Mouse (Mus musculus) embryonic facial prominence, embryonic 14.5 days (tissue): ENCODE data around the gene Olfr419. TPM values are rescaled to one million over a fixed set of nuclear protein-coding genes. Genes with fewer than 3 reads are reported as not detected.

Source experiments
- ATAC-seq: fragments of 200-750 bp; cut with Nextera tagmentation; 2 replicates; pipeline ENCODE4 v1.8.0; 2017; ENCODE audit warnings: low read depth, moderate number of reproducible peaks, moderate TSS enrichment
- DNase-seq: peaks from one replicate; pipeline ENCODE4 v3.0.0-alpha.2; 2015; ENCODE audit warnings: low spot score
- H3K27ac ChIP-seq: fragments of 300-500 bp; sonication (generic); replicated peaks from 2 replicates; pipeline ENCODE4 v1.5.1; 2014; ENCODE audit warnings: low read depth, mild to moderate bottlenecking, low read length, moderate library complexity
- H3K27me3 ChIP-seq: fragments of 300-500 bp; sonication (generic); replicated peaks from 2 replicates; pipeline ENCODE4 v1.6.1; 2014; ENCODE audit warnings: low read length; ENCODE audit not compliant: control insufficient read depth, insufficient read depth
- H3K36me3 ChIP-seq: fragments of 300-500 bp; sonication (generic); 2 replicates; pipeline ENCODE4 v1.6.1; 2014; ENCODE audit warnings: low read length, mixed read lengths; ENCODE audit not compliant: control insufficient read depth, insufficient read depth
- H3K4me1 ChIP-seq: fragments of 300-500 bp; sonication (generic); 2 replicates; pipeline ENCODE4 v1.6.1; 2014; ENCODE audit warnings: antibody characterized with exemption, low read length; ENCODE audit not compliant: control insufficient read depth, insufficient read depth
- H3K4me2 ChIP-seq: fragments of 300-500 bp; sonication (generic); 2 replicates; pipeline ENCODE4 v1.6.1; 2014; ENCODE audit warnings: low read depth, mild to moderate bottlenecking, low read length, moderate library complexity, mixed read lengths
- H3K4me3 ChIP-seq: fragments of 300-500 bp; sonication (generic); 2 replicates; pipeline ENCODE4 v1.5.1; 2014; ENCODE audit warnings: low read depth, mild to moderate bottlenecking, low read length
- H3K9ac ChIP-seq: fragments of 300-500 bp; sonication (generic); 2 replicates; pipeline ENCODE4 v1.6.1; 2014; ENCODE audit warnings: low read depth, mild to moderate bottlenecking, low read length, moderate library complexity, mixed read lengths
- H3K9me3 ChIP-seq: fragments of 300-500 bp; sonication (generic); 2 replicates; pipeline ENCODE4 v1.6.1; 2016; ENCODE audit warnings: low read length; ENCODE audit not compliant: control insufficient read depth
- WGBS: fragments of 180-500 bp; shearing (Covaris S2); extraction: QIAGEN DNeasy Blood & Tissue Kit; methylation state at CpG from one replicate; pipeline ENCODE4 v1.1.7; 2014; 5-methylcytosine and 5-hydroxymethylcytosine counted together
- polyA plus RNA-seq: library from polyadenylated mRNA; unstranded; fragments of >200 nt; fragmentation: Nextera tagmentation; extraction: Ambion mirVana; gene quantifications from 2 replicates; pipeline ENCODE4 v1.2.1, GENCODE M21; 2014

Gene Olfr419
- polyA plus RNA-seq, 1 experiment from 2014 or later, result 0.18 TPM

- Histone ChIP-seq H3K9me3 (no peaks in the 10 kb centered on the region), H3K27me3 (no peaks in the 10 kb centered on the region), H3K4me1 (no peaks in the 10 kb centered on the region), H3K27ac (no peak overlapping the region), H3K4me2 (no peak overlapping the region), H3K4me3 (no peak overlapping the region), H3K9ac (no peak overlapping the region), H3K36me3 (no peaks in the 10 kb centered on the region)
- DNase-seq (no peak), ATAC-seq (no peak)
- 88% methylated on average over 7 of the region's 8 CpGs for WGBS
These were observed 35.2 kb downstream of the Olfr419 start for GRCm38 (mm10) chr1:174216528-174217204.

DNA sequence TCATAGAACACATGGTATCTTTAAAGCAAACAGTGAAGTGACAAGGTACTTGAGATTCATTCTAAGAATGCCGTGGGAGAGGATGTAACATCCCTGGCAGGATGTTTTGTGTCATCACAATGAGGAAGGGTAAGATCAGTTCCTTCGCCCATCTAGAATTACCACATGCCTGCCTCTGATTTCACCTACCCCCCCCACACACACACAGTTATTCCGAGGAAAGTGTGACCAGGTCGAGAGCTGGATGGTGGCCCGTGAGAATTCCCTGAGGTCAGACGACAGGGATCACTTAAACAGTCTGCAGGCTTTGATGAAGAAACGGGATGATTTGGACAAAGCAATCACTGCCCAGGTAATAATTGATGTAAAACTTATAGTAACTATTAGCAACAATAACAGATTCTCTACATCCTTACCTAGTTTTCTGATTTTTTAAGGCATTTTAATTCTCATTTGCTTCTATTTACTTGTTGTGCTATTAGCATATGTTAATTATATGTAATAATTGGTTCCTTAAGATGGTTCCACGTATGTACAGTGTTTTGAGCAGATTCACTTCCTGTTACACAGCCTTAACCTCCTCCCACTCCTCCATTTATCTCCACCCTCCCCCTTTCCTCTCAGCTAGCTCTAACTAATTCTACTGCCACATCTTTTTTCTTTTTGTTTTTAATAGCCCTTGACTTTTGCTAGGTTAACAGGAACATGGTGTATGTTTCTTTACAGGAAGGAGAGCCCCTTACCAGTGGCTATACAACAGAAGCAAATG lies 36.4 kb downstream of the Olfr419 start:
- no peak for DNase-seq
- Histone ChIP-seq H3K4me2 (no peak overlapping the region), H3K36me3 (no peaks in the 10 kb centered on the region), H3K4me1 (no peaks in the 10 kb centered on the region), H3K27ac (no peak overlapping the region), H3K9ac (no peak overlapping the region), H3K4me3 (no peak overlapping the region), H3K27me3 (no peaks in the 10 kb centered on the region), H3K9me3 (no peaks in the 10 kb centered on the region)
- 53% methylated on average over 8 of the region's 8 CpGs for WGBS
- ATAC-seq, result no peak

GRCm38 (mm10) chr1:174212286-174212685 lies 39.6 kb downstream of the Olfr419 start:
- no peaks in the 10 kb centered on the region for H3K9me3 ChIP-seq
- 79% methylated on average over 5 of the region's 5 CpGs for WGBS
- no peaks in the 10 kb centered on the region for H3K36me3 ChIP-seq
- H3K9ac ChIP-seq, result no peak overlapping the region
- H3K27ac ChIP-seq, result no peak overlapping the region
- ATAC-seq (no peak), DNase-seq (no peak)
- H3K4me3 ChIP-seq, result no peak overlapping the region
- no peaks in the 10 kb centered on the region for H3K4me1 ChIP-seq
- H3K27me3 ChIP-seq, result no peaks in the 10 kb centered on the region
- no peak overlapping the region for H3K4me2 ChIP-seq

DNA sequence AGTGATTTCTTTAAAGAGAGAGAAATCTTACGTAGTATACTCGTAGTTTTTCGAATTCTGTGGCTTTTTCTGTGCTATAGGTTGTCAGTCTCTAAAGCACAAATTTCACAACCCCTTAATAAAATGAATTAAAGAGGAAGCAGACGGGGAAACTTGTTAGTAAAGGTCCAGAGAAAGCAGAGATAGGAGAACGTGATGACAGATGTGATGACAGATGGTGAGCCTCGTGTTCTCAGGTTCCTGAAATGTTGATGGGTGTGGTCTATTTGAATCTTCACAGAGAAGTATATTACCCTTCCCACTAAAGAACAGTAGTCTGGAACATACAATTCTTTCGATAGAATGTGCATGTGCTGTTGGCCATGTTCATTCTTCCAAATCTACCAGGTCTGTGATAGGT lies 47.2 kb downstream of the Olfr419 start:
- WGBS, result 65% methylated on average over 7 of the region's 7 CpGs

More for the DNA sequence above, 47.2 kb downstream of the Olfr419 start:
- no peaks in the 10 kb centered on the region for H3K4me1 ChIP-seq
- H3K36me3 ChIP-seq, result no peaks in the 10 kb centered on the region
- H3K9me3 ChIP-seq, result no peaks in the 10 kb centered on the region
- no peak overlapping the region for H3K4me3 ChIP-seq
- no peak overlapping the region for H3K9ac ChIP-seq
- H3K4me2 ChIP-seq, result no peak overlapping the region
- no peaks in the 10 kb centered on the region for H3K27me3 ChIP-seq
- DNase-seq (no peak), ATAC-seq (no peak)
- no peak overlapping the region for H3K27ac ChIP-seq

Other genes starting within 250 kb of the Olfr419 start
- gene Ifi205, start 220.3 kb downstream of the Olfr419 start, polyA plus RNA-seq, result 0.13 and 0.70 TPM in 2 replicates
- gene Olfr433, start 211.4 kb downstream of the Olfr419 start, polyA plus RNA-seq, result 0.17 and 0.18 TPM in 2 replicates
- not detected in 2 replicates for gene Olfr432, start 202.9 kb downstream of the Olfr419 start, polyA plus RNA-seq
- gene Olfr430, start 185.5 kb downstream of the Olfr419 start, polyA plus RNA-seq, result 0.08 and 0.57 TPM in 2 replicates
- gene Olfr429, start 167.7 kb downstream of the Olfr419 start, polyA plus RNA-seq, result 0.08 TPM in 1 of 2 replicates, not detected in the other
- not detected in 2 replicates for gene Olfr427, start 155.2 kb downstream of the Olfr419 start, polyA plus RNA-seq
- 0.10 TPM in 1 of 2 replicates, not detected in the other for gene Olfr231, start 130.9 kb downstream of the Olfr419 start, polyA plus RNA-seq
- gene Olfr424, start 120.5 kb downstream of the Olfr419 start, polyA plus RNA-seq, result not detected in 2 replicates
- not detected in 2 replicates for gene Olfr420, start 96.4 kb downstream of the Olfr419 start, polyA plus RNA-seq
- 0.47 and 0.57 TPM in 2 replicates for gene Spta1, start 79.3 kb downstream of the Olfr419 start, polyA plus RNA-seq
- gene Mptx1, start 78.5 kb upstream of the Olfr419 start, polyA plus RNA-seq, result not detected in 2 replicates
- not detected in 2 replicates for gene Olfr417, start 113.1 kb upstream of the Olfr419 start, polyA plus RNA-seq
- not detected in 2 replicates for gene Olfr248, start 139.0 kb upstream of the Olfr419 start, polyA plus RNA-seq
- gene Olfr414, start 172.0 kb upstream of the Olfr419 start, polyA plus RNA-seq, result 0.36 TPM in 1 of 2 replicates, not detected in the other
- gene Olfr220, start 190.0 kb upstream of the Olfr419 start, polyA plus RNA-seq, result 0.11 TPM in 1 of 2 replicates, not detected in the other
- 1.3 and 1.5 TPM in 2 replicates for gene Fmn2, start 249.8 kb upstream of the Olfr419 start, polyA plus RNA-seq